Mouse (Mus musculus) erythroblast, embryonic 14.5 days (primary cell): Measurements from ENCODE around the gene H13.

Experiments used
- GATA1 ChIP-seq: IDR thresholded peaks from 2 replicates; pipeline ENCODE4 v1.6.1; 2012; ENCODE audit warnings: low read length, inconsistent platforms, mixed read lengths
- TAL1 ChIP-seq: IDR thresholded peaks from 3 replicates; pipeline ENCODE4 v1.6.1; 2012; ENCODE audit warnings: low read length, inconsistent platforms, mixed read lengths

DNA sequence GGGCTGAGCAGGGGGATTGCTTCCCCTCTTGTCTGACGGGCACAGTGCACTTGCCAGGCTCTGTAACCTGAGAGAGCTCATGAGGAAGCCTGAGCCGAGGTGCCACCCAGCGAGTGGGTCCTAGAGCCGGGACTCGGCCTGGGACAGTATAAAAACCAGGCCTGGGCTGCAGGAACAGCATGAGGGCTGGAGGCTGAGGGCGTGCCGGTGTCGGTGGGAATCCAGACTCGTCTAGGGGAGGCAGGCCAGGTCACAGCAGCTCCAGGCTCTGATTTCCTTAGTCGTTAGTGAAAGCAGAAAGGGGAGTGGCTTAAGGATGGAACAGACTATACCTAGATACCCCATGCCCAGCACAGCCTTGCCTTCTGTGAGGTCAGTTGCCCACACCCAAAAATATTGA, 26.8 kb downstream of the H13 start:
- no peak for TF ChIP-seq GATA1
- no peak for TF ChIP-seq TAL1
